Mouse (Mus musculus): ENCODE measurements around the gene Dus3l.

Dus3l gene

DNA sequence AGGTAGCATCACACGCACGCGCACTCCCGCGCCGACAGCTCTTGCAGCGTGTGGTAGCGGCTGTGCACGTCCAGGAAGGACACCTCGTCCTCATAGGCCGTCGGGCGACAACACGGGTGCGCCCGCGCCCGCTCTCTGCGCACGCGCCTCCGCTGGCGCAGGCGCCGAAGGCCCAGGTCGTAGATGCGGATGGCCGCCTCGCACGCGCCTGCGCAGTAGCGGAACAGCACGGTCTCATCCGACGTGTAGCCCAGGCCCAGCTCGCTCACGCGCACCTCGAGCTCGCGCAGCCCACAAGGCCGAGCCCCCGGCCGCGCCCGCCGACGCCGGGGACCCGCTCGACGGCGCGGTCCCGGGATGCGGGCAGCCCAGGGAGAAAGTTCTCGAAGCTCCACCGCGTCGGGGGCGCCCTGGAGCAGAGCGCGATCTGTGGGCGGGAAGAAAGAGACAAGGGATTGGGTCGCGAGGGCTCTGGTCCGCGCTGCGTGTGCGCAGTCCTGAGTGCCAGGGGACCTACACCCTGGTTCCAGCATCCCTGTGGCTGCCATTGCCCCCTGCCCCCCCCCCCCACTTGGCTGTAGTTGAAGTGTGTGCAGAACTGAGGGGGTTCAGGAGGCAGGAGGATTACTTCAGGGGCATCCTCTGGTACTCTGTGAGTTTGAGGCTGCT, 13.0 kb upstream of the Dus3l start:
- in situ Hi-C loops (cut with MboI; ENCODE audit: low pct_unique_long_range_greater_than_20kb in 1 of 2, low sequenced_read_pairs in 2 of 2, unreplicated experiment in 1 of 2): no loop called here

DNA sequence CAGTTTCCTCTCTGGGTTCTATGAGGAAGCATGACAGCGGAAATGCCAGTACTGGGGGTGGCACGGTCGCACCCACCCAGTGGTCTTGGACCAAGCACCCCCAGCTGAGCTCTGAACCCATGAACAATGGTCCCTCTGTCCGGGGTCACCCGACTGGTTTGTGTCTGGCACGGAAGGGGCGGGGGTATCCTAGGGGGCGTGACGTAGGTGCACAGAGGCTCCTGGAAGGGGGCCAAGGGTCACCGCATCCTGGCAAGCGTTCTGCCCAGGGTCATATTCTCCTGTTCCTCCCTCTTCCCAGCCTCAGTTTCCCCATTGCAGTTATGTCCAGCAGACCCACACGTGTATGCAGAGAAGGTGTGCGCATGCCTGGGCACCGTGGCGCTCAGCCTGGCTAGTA, 11.1 kb upstream of the Dus3l start:
- in situ Hi-C loops (cut with MboI; ENCODE audit: low pct_unique_long_range_greater_than_20kb in 1 of 2, low sequenced_read_pairs in 2 of 2, unreplicated experiment in 1 of 2): no loop called here

DNA sequence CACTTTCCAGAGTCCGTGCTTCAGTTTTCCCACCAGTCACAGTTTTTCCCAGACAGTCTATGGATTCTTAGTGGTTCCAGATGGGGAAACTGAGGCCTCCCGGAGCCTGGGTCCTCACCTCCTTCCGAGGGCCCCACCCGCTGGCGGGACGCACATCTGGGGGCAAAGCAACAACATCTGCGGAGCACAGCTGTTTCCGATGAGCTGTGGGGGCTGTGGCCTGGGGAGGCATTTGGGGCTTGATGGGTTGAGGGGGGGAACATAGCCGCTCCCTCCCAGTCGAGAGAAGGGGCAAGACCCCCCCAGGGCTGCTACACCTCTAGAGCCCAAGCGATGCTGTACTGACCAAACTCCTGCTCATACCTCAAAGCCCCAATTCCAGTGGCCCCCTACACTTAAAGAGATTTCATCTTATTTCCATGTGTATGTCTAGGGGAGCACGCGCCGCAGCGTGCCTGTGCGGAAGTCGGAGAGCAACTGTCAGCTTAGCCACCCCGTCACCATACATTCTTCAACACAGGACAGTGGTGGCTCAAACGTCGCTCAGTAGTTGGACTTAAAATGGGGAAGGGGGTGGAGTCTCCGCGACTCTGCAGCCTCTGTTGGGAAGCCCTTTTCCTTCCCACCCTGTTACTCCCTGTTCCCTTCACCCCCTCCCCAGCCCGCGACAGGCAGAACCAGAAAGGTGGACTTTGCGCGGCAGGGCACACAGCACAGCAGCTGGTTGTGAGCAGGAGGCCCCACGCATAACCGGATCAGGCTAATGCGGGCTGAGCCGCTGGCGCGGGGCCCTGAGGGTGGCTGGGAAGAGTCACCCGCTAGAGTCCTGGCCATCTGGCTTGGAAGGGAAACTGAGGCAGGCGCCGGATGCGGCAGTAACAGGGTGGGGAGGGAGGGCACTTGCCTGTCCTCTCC, 10.0 kb upstream of the Dus3l start:
- in situ Hi-C loops (cut with MboI; ENCODE audit: low pct_unique_long_range_greater_than_20kb in 1 of 2, low sequenced_read_pairs in 2 of 2, unreplicated experiment in 1 of 2): no loop called here

DNA sequence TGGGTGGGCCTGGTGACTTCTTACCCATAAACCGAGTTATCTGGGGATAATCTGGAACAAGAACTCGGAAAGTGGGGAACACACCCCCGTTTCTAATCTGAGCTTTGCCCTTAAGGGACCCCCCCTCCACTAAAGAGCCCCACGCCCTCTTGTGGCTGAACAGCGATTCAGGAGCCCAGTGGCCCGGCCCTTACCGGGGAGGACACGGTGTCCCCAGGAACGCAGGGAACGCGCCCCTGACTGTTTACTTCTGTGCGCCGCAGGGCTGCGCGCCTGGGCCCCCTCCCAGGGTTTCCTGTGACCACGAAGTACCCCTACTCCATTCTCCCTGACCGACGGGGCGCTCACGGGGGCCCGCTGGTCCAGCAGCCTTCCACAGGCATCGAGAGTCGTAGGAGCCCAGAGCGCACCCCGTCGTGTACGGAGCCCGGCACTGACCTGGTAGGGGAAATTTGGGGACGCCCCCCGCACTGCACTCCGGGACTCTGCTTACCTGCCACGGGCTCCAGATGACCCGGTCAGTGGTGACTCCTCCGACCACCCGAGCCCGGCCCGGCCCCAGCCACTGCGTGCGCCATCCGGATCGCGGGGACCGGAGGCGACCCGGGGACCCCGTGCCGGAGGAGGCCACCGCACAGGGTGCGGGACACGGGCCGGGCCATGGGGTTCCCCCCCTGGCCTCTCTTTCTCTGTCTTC, 7.7 kb upstream of the Dus3l start:
- in situ Hi-C loops (cut with MboI; ENCODE audit: low pct_unique_long_range_greater_than_20kb in 1 of 2, low sequenced_read_pairs in 2 of 2, unreplicated experiment in 1 of 2): no loop called here

DNA sequence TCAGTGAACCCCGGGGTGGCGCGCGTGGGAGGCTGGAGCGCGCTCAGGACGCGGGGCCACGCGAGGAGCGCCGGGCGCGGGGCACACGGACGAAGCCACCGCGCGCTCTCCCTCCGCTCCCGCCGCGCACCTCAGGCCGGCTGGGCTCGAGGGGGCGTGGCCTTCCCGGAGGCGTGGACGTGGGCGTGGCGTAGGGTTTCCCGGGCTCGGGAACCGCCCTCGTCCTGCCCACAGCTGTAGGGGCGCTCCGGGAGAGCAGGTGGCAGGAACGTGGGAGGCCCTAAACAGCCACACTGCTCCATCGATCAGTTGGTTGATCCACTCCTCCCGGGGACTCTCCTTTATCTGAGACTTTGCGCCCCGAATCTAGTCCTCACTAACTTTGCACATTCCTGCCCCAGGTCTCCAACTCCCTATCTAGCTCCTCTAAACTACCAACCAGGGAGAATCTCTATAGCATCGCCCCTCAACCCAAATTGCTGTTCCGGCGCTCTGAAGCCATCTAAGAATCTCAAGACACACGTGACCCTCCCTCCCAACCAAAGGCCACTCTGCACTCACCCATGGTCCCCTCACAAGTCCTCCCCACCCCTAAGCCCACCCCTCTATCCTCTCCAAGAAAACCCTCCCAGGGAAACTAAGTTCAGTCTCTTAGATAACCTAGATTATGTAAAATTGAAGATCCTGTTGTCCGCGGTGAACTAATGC, 7.0 kb upstream of the Dus3l start, which contains the start of gene Nrtn:
TSS of gene Nrtn (minus strand) at position 115 of the 708 bp plus-strand sequence.
- in situ Hi-C loops (cut with MboI; ENCODE audit: low pct_unique_long_range_greater_than_20kb in 1 of 2, low sequenced_read_pairs in 2 of 2, unreplicated experiment in 1 of 2): no loop called here

DNA sequence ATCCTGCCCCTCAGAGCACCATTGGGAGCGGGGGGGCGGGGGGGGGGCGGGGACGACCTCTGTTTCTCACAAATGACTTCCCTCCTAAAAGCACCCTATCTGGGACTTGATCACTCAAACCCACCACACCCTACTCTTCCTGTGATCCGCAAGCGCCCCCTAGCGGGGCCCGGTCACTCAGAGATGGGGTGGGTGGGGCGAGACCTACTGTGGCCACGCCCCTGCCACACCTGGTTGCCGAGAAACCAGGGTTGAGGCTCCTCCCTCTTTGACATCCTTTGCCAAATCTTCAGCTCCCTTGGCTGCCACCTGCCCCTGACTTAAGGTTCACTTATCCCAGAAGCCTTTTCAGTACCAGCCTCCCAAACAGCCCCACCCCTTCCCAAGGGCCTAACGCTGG, 6.4 kb upstream of the Dus3l start:
- in situ Hi-C loops (cut with MboI; ENCODE audit: low pct_unique_long_range_greater_than_20kb in 1 of 2, low sequenced_read_pairs in 2 of 2, unreplicated experiment in 1 of 2): no loop called here

DNA sequence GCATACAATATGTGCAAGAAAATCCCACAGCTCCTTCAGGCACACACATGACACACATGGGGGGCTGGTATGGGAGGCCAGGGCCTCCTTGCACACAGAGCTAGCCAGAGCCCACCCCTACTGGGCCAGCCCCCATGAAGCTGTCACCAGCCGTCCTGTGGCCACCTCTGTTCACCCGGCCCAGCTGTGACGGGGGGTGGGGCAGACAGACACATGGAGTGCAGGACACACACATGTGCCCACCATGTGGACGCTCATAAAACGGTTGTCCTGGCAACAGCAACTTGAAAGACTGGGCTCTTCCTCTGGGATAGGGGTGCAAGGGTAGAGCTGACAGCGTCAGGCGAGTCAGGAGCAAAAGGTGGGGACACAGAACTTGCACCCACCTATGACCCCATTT, 5.3 kb upstream of the Dus3l start:
- in situ Hi-C loops (cut with MboI; ENCODE audit: low pct_unique_long_range_greater_than_20kb in 1 of 2, low sequenced_read_pairs in 2 of 2, unreplicated experiment in 1 of 2): no loop called here

DNA sequence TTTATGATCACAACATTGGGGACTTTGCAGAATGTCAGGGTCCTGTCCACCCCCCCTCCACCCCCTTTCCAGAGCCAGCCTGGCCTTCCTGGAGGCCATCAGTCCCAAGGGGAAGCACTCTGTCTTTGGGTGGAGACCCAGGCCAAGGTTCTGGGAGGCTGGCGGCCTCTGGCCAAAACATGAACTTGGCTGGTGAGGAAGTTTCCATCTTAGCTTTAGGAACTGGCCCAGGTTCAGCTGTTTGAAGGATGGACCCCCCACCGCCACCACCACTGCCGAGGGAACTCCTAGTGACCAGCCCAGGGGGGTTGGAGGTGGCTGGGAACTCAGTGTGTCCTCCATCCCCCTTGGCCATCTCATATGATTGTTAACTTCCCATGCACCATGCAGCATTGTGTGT, 3.5 kb upstream of the Dus3l start:
- in situ Hi-C loops (cut with MboI; ENCODE audit: low pct_unique_long_range_greater_than_20kb in 1 of 2, low sequenced_read_pairs in 2 of 2, unreplicated experiment in 1 of 2): no loop called here

DNA sequence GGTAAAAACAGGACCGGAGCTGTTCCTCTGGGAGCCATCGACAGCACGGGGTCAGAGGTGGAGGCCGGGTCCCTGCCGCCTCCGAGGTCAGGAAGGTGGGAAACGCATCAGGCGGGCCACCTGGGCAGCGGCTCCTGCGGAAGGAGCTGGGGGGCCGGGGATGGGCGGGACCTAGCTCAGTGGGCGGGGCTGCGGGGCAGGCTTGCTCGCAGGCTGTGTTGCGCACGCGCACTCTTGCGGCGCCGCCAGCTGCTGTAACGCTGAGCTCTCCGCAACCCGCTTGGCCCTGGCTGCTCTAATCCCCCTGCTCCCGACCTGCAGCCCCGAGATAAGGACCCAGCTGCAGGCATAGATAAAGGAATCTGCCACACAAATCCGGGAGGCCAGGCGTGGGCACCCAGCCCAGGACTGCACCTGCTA, 2.6 kb upstream of the Dus3l start:
- in situ Hi-C loops (cut with MboI; ENCODE audit: low pct_unique_long_range_greater_than_20kb in 1 of 2, low sequenced_read_pairs in 2 of 2, unreplicated experiment in 1 of 2): no loop called here

DNA sequence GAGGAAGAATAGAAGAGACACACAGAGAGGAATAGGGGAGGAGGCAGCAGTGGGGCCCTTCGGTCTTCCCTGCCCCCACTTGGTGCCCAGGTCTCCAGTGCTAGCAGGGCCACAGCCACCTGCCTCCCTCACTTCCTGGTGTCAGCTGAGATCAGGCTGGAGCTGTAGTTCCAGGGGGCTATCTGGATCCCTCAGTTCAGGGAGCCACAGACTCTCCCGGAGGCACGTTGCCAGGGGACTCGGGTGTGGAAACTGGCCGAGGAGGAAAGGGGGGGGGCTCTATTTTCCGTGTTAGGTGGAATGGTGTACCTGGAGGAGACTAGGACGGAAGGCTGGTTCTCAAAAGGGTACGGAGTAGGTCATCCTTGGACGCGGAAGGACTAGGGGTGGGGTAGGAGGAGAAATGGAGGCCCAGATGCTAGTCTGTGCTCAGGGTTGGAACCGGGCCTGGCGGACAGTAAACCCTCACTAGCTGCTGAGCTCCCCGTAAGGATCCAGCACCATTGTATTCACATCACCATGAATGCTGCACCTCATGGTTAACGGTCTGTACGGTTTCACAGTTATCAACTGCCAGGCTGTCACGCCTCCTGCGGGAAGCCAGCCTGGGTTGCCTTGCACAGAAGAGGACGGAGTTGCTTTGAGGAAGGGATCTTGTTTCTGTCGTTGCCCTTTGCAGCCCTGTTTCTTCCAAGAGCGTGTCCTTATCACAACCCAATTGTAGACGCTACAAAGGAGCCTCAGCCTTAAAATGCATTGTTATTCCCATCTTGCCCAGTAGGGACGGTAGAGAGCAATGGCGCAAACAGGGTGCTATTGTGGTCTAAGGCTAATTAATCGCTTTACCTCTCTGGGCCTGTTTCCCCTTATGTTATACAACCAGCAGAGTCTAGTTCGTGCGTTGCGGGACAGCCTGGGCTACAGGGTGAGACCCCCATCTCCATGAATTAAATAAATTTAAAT, 1.5 kb upstream of the Dus3l start:
- in situ Hi-C loops (cut with MboI; ENCODE audit: low pct_unique_long_range_greater_than_20kb in 1 of 2, low sequenced_read_pairs in 2 of 2, unreplicated experiment in 1 of 2): no loop called here

DNA sequence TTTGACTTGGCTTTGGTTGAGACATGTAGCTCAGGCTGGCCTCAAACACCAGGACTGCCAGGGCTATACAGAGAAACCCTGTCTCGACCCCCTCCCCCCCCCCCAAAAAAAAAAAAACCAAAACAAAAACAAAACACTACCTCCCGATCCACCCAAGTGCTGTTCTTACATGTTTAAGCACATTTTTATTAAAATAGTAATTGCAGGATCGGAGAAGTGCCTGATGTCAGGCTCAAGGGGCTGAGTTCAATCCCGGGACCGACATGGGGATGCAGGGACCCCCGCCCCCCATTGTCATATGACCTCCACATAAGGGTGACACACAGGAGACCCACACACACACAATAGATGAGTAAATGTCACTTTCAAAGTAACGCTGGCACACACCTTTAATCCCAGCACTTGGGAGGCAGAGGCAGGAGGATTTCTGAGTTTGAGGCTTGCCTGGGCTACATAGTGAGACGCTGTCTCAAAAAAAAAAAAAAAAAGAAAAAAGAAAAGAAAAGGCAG, 761 bp upstream of the Dus3l start:
- in situ Hi-C loops (cut with MboI; ENCODE audit: low pct_unique_long_range_greater_than_20kb in 1 of 2, low sequenced_read_pairs in 2 of 2, unreplicated experiment in 1 of 2): no loop called here

DNA sequence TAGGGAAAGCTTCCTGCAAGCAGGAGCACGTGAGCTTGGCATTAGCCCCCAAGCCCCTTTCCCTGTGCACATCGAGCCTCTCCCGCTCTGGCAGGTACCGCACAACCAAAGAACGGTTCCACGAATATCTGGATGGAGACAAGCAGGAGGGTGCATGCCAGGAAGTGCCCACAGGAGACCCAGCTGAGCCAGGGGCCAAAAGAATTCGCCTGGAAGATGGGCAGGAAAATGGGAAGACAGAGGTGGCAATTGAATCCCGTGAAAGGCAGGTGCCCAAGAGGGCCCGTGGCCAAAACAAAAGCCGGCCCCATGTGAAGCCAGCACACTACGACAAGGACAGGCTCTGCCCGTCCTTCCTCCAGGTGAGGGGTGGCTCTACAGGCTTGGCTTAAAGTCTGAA, 874 bp downstream of the Dus3l start:
- in situ Hi-C loops (cut with MboI; ENCODE audit: low pct_unique_long_range_greater_than_20kb in 1 of 2, low sequenced_read_pairs in 2 of 2, unreplicated experiment in 1 of 2): no loop called here

DNA sequence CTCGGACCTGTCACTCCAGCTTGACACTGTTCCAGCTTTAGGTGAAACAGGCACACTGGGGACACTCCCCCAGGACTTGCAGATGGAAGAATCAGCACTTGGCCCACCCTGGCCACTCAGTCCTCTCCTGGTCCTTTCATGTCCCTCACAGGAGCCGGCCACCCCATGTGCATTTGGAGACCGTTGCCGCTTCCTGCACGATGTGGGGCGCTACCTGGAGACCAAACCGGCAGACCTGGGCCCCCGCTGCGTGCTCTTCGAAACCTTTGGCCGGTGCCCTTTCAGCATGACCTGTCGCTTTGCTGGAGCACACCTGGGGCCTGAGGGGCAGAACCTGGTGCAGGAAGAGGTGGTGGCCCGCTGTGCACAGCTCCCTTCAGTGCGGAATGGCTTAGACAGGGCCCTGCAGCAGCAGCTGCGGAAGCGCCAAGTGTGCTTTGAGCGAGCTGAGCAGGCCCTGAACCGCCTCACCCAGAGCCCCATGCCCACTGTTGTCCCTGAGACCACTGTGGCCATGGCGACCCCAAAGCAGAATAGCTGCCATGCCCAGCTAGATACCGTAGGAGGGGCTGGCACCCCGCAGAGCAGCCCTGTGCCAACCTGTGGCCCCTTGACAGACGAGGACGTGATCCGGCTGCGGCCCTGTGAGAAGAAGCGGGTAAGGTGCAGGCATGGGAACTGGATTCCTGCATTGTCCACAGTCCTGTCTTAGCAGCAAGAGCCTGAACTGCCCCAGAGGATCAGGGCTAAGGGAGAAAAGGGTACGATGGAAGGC, 2.3 kb downstream of the Dus3l start:
- in situ Hi-C loops (cut with MboI; ENCODE audit: low pct_unique_long_range_greater_than_20kb in 1 of 2, low sequenced_read_pairs in 2 of 2, unreplicated experiment in 1 of 2): no loop called here

DNA sequence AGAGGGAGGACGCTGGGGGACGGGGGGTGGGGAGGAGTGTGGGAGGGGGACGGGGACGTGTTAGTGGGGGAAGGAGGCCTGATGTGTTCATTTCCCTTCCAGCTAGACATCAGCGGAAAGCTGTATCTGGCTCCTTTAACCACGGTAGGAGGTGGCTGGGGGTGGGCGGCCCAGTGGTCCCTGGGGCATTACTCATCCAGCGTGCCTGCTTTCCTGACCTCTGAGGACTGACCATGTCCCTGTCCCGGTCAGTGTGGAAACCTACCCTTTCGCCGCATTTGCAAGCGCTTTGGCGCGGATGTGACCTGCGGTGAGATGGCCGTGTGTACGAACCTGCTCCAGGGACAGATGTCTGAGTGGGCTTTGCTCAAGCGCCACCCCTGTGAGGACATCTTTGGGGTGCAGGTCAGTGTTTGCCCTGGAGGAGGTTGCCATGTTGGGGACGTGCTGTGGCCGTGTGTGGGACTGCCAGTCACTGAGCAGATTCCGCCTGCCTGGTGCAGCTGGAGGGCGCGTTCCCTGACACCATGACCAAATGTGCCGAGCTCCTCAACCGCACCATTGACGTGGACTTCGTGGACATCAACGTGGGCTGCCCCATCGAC, 3.1 kb downstream of the Dus3l start:
- in situ Hi-C loops (cut with MboI; ENCODE audit: low pct_unique_long_range_greater_than_20kb in 1 of 2, low sequenced_read_pairs in 2 of 2, unreplicated experiment in 1 of 2): no loop called here

DNA sequence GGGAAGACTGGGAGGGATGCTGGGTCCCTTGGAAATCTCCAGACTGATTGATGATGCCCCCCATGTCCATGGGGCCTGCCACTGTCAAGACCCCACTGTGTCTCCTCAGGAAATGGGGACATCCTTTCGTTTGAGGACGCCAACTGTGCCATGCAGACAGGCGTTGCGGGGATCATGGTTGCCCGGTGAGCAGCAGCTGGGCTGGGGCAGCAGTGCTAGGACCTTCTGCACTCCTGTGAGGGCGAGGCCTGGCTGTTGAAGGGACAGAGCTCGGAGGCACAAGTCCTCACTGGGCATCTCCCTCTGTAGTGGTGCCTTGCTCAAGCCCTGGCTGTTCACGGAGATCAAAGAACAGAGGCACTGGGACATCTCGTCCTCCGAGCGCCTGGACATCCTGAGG, 4.4 kb downstream of the Dus3l start:
- in situ Hi-C loops (cut with MboI; ENCODE audit: low pct_unique_long_range_greater_than_20kb in 1 of 2, low sequenced_read_pairs in 2 of 2, unreplicated experiment in 1 of 2): no loop called here

DNA sequence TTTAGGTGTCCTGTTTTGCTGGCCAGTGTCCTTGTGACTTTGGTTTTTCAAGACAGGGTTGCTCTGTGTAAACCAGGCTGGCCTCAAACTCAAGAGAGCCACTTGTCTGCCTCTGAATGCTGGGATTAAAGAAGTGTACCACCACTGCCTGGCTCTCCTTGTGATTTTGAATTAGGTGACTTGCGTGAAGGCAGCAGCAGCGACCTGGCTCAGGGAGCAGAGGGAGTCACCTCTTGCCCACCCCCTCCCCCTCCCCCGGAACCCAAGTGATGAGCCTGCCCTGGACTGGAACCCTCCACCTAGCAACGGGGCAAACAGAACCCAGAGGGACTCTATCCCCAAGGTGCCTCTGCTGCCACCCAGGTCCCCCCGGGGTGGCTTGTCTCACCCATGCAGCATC, 5.4 kb downstream of the Dus3l start, which contains the start of gene Prr22:
TSS of gene Prr22 (plus strand) at position 301 of the 400 bp plus-strand sequence.
- in situ Hi-C loops (cut with MboI; ENCODE audit: low pct_unique_long_range_greater_than_20kb in 1 of 2, low sequenced_read_pairs in 2 of 2, unreplicated experiment in 1 of 2): no loop called here
